Mouse (Mus musculus): Measurements from ENCODE around the gene Tor1aip1. TPM values are rescaled to one million over a fixed set of nuclear protein-coding genes. Genes with fewer than 3 reads are reported as not detected.

Tor1aip1 gene
- polyA plus RNA-seq, 1 experiment from 2014 or later, result 32.8 TPM

DNA sequence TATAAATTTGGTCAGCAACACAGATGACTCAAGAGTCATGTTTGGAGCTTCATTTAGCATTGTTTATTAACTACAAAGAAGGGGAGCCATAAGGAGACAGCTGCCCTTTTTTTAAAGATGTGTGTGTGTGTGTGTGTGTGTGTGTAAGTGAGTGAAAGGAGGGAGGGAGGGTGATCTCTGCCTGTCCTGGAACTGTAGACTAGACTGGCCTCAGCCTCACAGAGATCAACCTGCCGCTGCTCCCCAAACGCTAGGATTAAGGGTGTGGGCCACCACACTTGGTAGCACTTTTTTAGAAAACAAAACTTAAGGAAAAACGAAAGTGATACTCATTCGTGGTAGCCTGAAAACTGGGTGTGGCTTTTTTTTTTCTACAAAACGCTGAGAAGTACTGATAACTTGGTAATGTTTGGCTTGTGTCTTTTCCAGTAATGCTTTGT is 884 bp upstream of the Tor1aip1 start:
- H3K4me2 ChIP-seq (ENCODE audit: low read depth, low read length), result peak overlapping the region; percentile 44
- H3K9ac ChIP-seq (ENCODE audit: low read depth, low read length), result peak overlapping the region; percentile 26
- ATAC-seq, result no peak
- peak overlapping the region; percentile 31 for H3K4me3 ChIP-seq (ENCODE audit: low read length)
- WGBS, result 36% methylated on average over 5 of the region's 5 CpGs
- peaks cover 8% of the 10 kb centered on the region for H3K36me3 ChIP-seq (ENCODE audit: control insufficient read depth, insufficient read depth, low read length)
- H3K4me1 ChIP-seq (ENCODE audit: control insufficient read depth, insufficient read depth, low read length), result peaks cover 13% of the 10 kb centered on the region
- no peaks in the 10 kb centered on the region for H3K27me3 ChIP-seq (replicated peaks; ENCODE audit: control insufficient read depth, insufficient read depth, low read length)
- H3K27ac ChIP-seq (ENCODE audit: low read length), result 0 out of 2 replicates have a peak overlapping the region, but pooled peaks have one; percentile 17
- no peaks in the 10 kb centered on the region for H3K9me3 ChIP-seq (ENCODE audit: control insufficient read depth, low read length)

DNA sequence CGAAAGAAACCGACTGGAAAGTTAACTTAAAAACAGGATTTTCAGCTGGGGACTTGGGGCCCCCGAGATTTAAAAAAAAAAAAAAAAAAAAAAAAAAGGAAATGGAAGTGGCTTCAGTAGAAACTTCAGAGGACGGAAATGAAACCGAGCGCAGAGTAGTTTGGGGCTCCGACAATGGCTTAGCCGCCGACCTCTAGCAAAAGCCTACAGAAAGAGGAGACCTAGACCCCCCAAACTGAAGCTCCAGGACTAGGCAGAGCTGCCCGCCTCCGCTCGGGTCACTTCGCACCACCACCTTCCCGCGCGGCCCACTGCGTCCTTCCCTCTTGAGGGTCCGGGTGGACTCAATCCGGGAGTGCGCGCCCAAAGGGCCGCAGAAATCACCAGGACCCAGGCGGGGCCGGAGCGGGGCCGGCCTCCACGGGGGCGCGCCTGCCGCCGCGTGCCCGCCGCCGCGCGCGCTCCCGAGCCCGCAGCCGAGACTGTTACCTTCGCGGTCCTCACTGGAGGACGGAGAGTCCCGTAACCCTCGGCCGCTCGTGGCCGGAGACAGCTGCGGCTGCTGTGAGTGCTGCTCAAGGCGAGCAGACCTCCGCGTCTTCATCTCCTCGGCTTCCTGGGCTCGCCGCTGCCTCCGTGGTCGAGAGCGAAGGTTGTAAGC is 881 bp downstream of the Tor1aip1 start, which contains the start of gene Tor1aip2:
TSS of gene Tor1aip2 (plus strand) at position 135 of the 661 bp plus-strand sequence.
- Histone ChIP-seq H3K4me1 (ENCODE audit: control insufficient read depth, insufficient read depth, low read length) (peaks cover 7% of the 10 kb centered on the region), H3K9ac (ENCODE audit: low read depth, low read length) (peak within 1 kb of the TSS; percentile 96), H3K27ac (ENCODE audit: low read length) (peak within 1 kb of the TSS; percentile 100), H3K27me3 (replicated peaks; ENCODE audit: control insufficient read depth, insufficient read depth, low read length) (no peaks in the 10 kb centered on the region), H3K9me3 (ENCODE audit: control insufficient read depth, low read length) (no peaks in the 10 kb centered on the region), H3K36me3 (ENCODE audit: control insufficient read depth, insufficient read depth, low read length) (peaks cover 12% of the 10 kb centered on the region), H3K4me3 (ENCODE audit: low read length) (peak within 1 kb of the TSS; percentile 77), H3K4me2 (ENCODE audit: low read depth, low read length) (peak within 1 kb of the TSS; percentile 65)
- under 1% methylated on average over 52 of the region's 59 CpGs for WGBS
- peak; percentile 85 for ATAC-seq

DNA sequence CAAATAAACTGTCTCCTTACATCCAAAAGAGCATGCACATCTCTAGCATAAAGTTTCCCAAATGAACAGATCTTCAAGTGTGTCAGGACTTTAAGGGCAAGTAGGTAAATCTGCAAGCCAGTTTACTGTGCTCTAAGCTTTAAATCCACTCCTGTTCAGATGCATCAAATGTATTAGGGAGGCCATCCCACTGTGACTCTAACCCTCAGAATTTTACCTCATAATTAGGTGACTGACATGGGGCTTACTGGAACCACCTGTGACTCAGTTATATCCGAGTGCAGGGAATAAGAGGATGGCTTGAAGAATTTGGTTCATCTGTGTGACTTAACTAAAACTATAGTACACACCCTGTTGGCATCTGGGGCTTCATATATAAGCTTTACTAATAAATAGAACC is 1.6 kb downstream of the Tor1aip1 start:
- H3K4me1 ChIP-seq (ENCODE audit: control insufficient read depth, insufficient read depth, low read length), result peaks cover 5% of the 10 kb centered on the region
- peaks cover 12% of the 10 kb centered on the region for H3K36me3 ChIP-seq (ENCODE audit: control insufficient read depth, insufficient read depth, low read length)
- H3K4me3 ChIP-seq (ENCODE audit: low read length), result peak overlapping the region; percentile 77
- H3K9me3 ChIP-seq (ENCODE audit: control insufficient read depth, low read length), result no peaks in the 10 kb centered on the region
- peak overlapping the region; percentile 96 for H3K9ac ChIP-seq (ENCODE audit: low read depth, low read length)
- WGBS, result 21% methylated on average over 1 of the region's 1 CpGs
- ATAC-seq, result no peak
- peak overlapping the region; percentile 56 for H3K4me2 ChIP-seq (ENCODE audit: low read depth, low read length)
- H3K27ac ChIP-seq (ENCODE audit: low read length), result peak overlapping the region; percentile 100
- no peaks in the 10 kb centered on the region for H3K27me3 ChIP-seq (replicated peaks; ENCODE audit: control insufficient read depth, insufficient read depth, low read length)

DNA sequence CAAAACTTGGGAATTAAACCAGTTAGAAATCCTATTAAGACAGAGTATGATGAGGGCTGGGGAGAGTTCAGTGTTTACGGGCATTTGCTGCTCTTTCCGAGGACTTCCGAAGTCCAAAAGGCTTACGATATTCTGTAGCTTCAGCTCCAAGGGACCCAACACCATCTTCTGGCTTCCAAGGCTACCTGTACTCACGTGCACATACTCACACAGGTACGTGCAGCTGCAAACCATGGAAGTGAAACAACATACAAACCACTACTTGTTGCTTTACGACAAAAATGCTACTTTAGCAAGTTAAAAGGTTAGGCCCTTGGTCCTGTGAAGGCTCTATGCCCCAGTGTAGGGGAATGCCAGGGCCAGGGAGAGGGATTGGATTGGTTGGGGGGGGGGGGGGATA is 2.4 kb downstream of the Tor1aip1 start:
- Histone ChIP-seq H3K9ac (ENCODE audit: low read depth, low read length) (no peak overlapping the region), H3K27ac (ENCODE audit: low read length) (no peak overlapping the region), H3K36me3 (ENCODE audit: control insufficient read depth, insufficient read depth, low read length) (peaks cover 12% of the 10 kb centered on the region), H3K4me3 (ENCODE audit: low read length) (no peak overlapping the region), H3K4me2 (ENCODE audit: low read depth, low read length) (no peak overlapping the region), H3K9me3 (ENCODE audit: control insufficient read depth, low read length) (no peaks in the 10 kb centered on the region), H3K4me1 (ENCODE audit: control insufficient read depth, insufficient read depth, low read length) (peaks cover 5% of the 10 kb centered on the region), H3K27me3 (replicated peaks; ENCODE audit: control insufficient read depth, insufficient read depth, low read length) (no peaks in the 10 kb centered on the region)
- 94% methylated on average over 7 of the region's 7 CpGs for WGBS
- no peak for ATAC-seq

DNA sequence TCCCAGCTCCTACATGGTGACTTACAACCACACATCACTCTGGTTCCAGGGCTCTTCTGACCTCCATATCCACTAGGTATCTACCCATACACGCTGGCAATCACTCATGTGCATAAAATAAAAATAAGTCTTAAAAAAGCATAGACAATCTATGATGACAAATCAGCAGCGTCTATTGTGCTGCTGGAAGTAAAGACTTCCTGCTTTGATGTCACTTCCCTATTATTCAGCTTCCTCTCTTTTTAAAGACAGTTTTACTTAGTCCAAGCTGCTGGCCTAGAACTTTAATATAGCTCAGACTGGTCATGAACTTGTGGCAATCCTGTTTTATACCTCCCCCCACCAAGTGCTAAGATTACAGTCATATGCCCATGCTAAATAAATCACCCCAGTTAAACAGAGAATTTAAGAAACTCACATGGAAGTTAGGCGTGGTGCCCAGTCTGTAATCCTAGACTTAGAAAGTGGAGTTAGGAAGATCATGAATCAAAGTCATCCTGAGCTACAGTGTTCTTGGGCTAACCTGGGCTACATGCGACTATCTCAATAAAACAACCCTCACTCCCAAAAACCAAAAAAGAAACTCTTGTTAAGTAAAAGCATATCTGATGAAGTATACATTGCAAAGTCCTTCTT is 7.8 kb downstream of the Tor1aip1 start:
- Histone ChIP-seq H3K27ac (ENCODE audit: low read length) (no peak overlapping the region), H3K4me2 (ENCODE audit: low read depth, low read length) (no peak overlapping the region), H3K27me3 (replicated peaks; ENCODE audit: control insufficient read depth, insufficient read depth, low read length) (no peaks in the 10 kb centered on the region), H3K9me3 (ENCODE audit: control insufficient read depth, low read length) (no peaks in the 10 kb centered on the region), H3K4me1 (ENCODE audit: control insufficient read depth, insufficient read depth, low read length) (no peaks in the 10 kb centered on the region), H3K36me3 (ENCODE audit: control insufficient read depth, insufficient read depth, low read length) (peaks cover 7% of the 10 kb centered on the region), H3K9ac (ENCODE audit: low read depth, low read length) (no peak overlapping the region), H3K4me3 (ENCODE audit: low read length) (no peak overlapping the region)
- 88% methylated on average over 4 of the region's 4 CpGs for WGBS
- ATAC-seq, result no peak

DNA sequence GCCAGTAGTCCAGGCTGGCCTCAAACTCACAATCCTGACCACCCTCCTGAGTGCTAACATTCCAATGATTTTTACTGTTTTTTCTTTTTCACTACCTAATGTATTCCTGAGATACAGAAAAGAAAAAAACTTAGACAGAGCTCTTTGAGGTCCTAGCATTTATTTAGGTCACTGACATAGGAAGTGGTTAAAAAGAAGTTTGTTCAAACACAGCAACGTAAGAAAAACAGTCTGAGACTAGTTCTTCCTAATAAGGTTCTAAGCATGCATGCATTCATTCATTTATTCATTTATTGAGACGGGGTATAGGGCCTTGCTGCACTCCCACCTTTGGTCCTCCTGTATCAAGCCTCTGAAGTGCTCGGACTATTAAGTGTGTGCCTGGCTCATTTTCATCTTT is 8.4 kb downstream of the Tor1aip1 start:
- Histone ChIP-seq H3K4me2 (ENCODE audit: low read depth, low read length) (no peak overlapping the region), H3K27me3 (replicated peaks; ENCODE audit: control insufficient read depth, insufficient read depth, low read length) (no peaks in the 10 kb centered on the region), H3K27ac (ENCODE audit: low read length) (no peak overlapping the region), H3K4me1 (ENCODE audit: control insufficient read depth, insufficient read depth, low read length) (no peaks in the 10 kb centered on the region), H3K4me3 (ENCODE audit: low read length) (no peak overlapping the region), H3K9ac (ENCODE audit: low read depth, low read length) (no peak overlapping the region), H3K9me3 (ENCODE audit: control insufficient read depth, low read length) (no peaks in the 10 kb centered on the region), H3K36me3 (ENCODE audit: control insufficient read depth, insufficient read depth, low read length) (peaks cover 4% of the 10 kb centered on the region; the same call in 1 of the 2 replicates)
- ATAC-seq, result no peak
- WGBS, result 91% methylated on average over 3 of the region's 3 CpGs

DNA sequence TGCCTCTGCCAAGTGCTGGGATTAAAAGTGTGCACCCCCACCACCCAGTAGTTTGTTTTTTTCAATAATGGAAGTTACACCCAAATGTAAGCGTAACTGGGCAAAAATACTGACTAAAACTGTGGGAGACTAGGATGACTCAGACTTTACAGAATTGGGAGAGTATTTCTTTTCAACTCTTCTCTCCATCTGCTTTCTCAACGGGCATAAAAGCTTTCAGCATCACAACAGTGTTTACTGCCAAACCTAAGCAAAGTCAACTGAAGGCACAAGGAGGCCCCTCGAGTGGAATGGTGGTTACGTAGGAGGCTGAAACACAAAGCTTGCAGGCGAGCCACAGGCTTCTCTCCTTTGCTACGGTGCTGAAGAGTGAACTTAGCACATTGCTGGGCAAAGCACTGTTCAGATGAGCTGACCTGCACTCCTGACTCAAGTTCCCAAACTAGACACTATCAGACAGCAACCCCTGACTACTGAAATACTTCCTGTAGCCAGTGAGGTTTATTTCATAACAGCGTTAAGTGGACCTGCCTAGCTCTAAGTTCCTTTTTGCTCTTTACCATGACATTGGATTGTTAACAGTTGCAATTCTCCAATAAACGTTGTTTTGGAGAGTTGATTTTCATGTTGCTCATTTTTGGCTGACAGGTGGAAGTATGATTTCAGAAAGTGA is 11.3 kb downstream of the Tor1aip1 start:
- 78% methylated on average over 8 of the region's 8 CpGs for WGBS
- ATAC-seq, result no peak

DNA sequence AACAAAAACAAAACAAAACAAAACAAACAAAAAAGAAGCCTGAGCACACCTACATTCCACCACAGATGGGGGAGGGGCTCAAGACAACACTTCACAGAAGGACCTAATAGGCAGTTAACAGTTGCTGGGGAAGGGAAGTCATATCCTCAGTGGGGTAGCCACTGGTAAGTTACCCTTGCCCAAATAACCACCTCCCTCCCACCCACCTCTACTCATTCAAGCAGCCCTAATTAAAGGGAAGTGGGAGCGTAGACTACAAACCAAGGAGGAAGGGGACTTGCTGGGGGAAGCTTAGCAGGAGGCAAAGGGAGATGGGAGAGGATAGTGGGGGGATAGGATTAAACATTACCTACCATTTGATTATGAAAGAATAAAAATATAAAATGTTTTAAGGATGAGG is 15.9 kb downstream of the Tor1aip1 start:
- Histone ChIP-seq H3K27ac (ENCODE audit: low read length) (no peak overlapping the region), H3K9me3 (ENCODE audit: control insufficient read depth, low read length) (no peaks in the 10 kb centered on the region), H3K4me2 (ENCODE audit: low read depth, low read length) (no peak overlapping the region), H3K36me3 (ENCODE audit: control insufficient read depth, insufficient read depth, low read length) (peaks cover 7% of the 10 kb centered on the region), H3K4me1 (ENCODE audit: control insufficient read depth, insufficient read depth, low read length) (no peaks in the 10 kb centered on the region), H3K9ac (ENCODE audit: low read depth, low read length) (no peak overlapping the region), H3K27me3 (replicated peaks; ENCODE audit: control insufficient read depth, insufficient read depth, low read length) (no peaks in the 10 kb centered on the region), H3K4me3 (ENCODE audit: low read length) (no peak overlapping the region)
- no peak for ATAC-seq
- WGBS, result 96% methylated on average over 1 of the region's 1 CpGs

More for the DNA sequence above, 11.3 kb downstream of the Tor1aip1 start:
- H3K36me3 ChIP-seq (ENCODE audit: control insufficient read depth, insufficient read depth, low read length), result no peaks in the 10 kb centered on the region; the same call in 1 of the 2 replicates
- no peak overlapping the region for H3K9ac ChIP-seq (ENCODE audit: low read depth, low read length)
- no peak overlapping the region for H3K27ac ChIP-seq (ENCODE audit: low read length)
- no peaks in the 10 kb centered on the region for H3K27me3 ChIP-seq (replicated peaks; ENCODE audit: control insufficient read depth, insufficient read depth, low read length)
- H3K9me3 ChIP-seq (ENCODE audit: control insufficient read depth, low read length), result no peaks in the 10 kb centered on the region
- no peak overlapping the region for H3K4me3 ChIP-seq (ENCODE audit: low read length)
- no peak overlapping the region for H3K4me2 ChIP-seq (ENCODE audit: low read depth, low read length)
- no peaks in the 10 kb centered on the region for H3K4me1 ChIP-seq (ENCODE audit: control insufficient read depth, insufficient read depth, low read length)

DNA sequence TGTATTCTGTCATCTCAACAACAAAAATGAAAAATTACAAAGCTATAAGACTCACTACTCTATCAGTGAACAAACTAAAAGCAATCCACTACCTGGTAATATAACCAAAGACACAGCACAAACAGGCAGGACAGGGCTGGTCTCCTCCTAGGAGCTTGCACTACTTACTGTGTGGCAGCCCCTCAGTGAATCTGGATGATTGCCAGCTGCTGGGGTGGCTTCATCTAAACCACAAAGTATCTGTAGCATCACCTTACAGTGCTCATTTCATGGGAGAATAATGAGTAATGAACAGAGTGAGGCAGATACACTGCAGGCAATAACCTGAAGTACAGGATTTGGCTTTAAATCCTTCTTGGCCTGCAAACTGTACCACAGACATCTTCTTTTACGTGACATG is 16.5 kb downstream of the Tor1aip1 start:
- Histone ChIP-seq H3K36me3 (ENCODE audit: control insufficient read depth, insufficient read depth, low read length) (peaks cover 7% of the 10 kb centered on the region), H3K4me2 (ENCODE audit: low read depth, low read length) (no peak overlapping the region), H3K9ac (ENCODE audit: low read depth, low read length) (no peak overlapping the region), H3K4me3 (ENCODE audit: low read length) (no peak overlapping the region), H3K27ac (ENCODE audit: low read length) (no peak overlapping the region), H3K27me3 (replicated peaks; ENCODE audit: control insufficient read depth, insufficient read depth, low read length) (no peaks in the 10 kb centered on the region), H3K9me3 (ENCODE audit: control insufficient read depth, low read length) (no peaks in the 10 kb centered on the region), H3K4me1 (ENCODE audit: control insufficient read depth, insufficient read depth, low read length) (no peaks in the 10 kb centered on the region)
- 93% methylated on average over 1 of the region's 1 CpGs for WGBS
- no peak for ATAC-seq
